Mouse (Mus musculus): ENCODE measurements around the gene F3.

DNA sequence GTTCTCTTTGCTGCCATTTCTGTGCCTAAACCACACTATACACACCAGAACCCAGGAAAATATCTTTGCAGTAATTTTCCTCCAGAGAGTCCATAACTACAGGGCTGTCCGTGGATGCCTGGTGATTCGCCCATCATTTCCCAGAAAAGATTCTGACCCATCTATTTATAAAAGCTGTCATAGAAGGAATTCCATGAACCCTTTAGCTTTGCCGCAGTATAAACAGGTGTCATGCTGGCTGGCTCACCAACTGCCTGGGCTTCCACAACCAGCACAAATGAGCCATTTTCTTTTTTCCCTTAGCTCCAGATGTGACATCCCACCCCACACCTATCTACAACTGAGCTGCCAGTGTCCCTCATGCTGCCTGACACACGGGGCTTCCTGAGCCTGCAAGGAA lies 38.8 kb upstream of the F3 start:
- TF ChIP-seq POLR2A (IDR thresholded peaks at IDR 0.05; ENCODE audit: borderline replicate concordance, extremely low read depth, insufficient read depth, insufficient read length, poor library complexity, severe bottlenecking): no peak
- TF ChIP-seq CTCF (IDR thresholded peaks at IDR 0.05; ENCODE audit: borderline replicate concordance, extremely low read depth, insufficient read depth, insufficient read length): no peak

Measured in brain, embryonic 14.5 days (tissue).